Mouse (Mus musculus) small intestine, adult 2 months (tissue): ENCODE results near the gene Tbc1d13. TPM values are rescaled to one million over a fixed set of nuclear protein-coding genes. Genes with fewer than 3 reads are reported as not detected.
"Not testable (repeated sequence)": the region's sequence is repeated elsewhere in the genome, so short reads cannot be mapped to it uniquely, and the experiment has no call there.

ENCODE experiments used
- H3K27ac ChIP-seq: fragments of 200-500 bp; 2 replicates; pipeline ENCODE4 v1.5.1; 2012; ENCODE audit warnings: low read depth, low read length, control low read depth, inconsistent platforms; ENCODE audit not compliant: insufficient read depth
- H3K27me3 ChIP-seq: fragments of 200-500 bp; 2 replicates; pipeline ENCODE4 v1.6.1; 2012; ENCODE audit warnings: mild to moderate bottlenecking, moderate library complexity, low read length, inconsistent platforms; ENCODE audit not compliant: control insufficient read depth, insufficient read depth
- H3K36me3 ChIP-seq: fragments of 200-500 bp; 2 replicates; pipeline ENCODE4 v1.6.1; 2012; ENCODE audit warnings: mild to moderate bottlenecking, low read length, control low read depth, inconsistent platforms; ENCODE audit not compliant: control insufficient read depth, insufficient read depth
- H3K4me1 ChIP-seq: fragments of 200-500 bp; 2 replicates; pipeline ENCODE4 v1.6.1; 2012; ENCODE audit warnings: low read length, inconsistent platforms, mixed read lengths; ENCODE audit not compliant: control insufficient read depth, insufficient read depth, insufficient read length
- H3K4me3 ChIP-seq: fragments of 200-500 bp; 2 replicates; pipeline ENCODE4 v1.5.1; 2012; ENCODE audit warnings: low read depth, mild to moderate bottlenecking, control low read depth, inconsistent platforms, low read length, moderate library complexity
- CTCF ChIP-seq: fragments of 200-500 bp; IDR thresholded peaks from 2 replicates; pipeline ENCODE4 v1.5.1; 2012; ENCODE audit warnings: low read depth, mild to moderate bottlenecking, control low read depth, inconsistent platforms, low read length, moderate library complexity, mixed read lengths; ENCODE audit not compliant: insufficient replicate concordance, insufficient read length; ENCODE audit errors: extremely low read depth
- POLR2A ChIP-seq: fragments of 200-500 bp; IDR thresholded peaks from 2 replicates; pipeline ENCODE4 v1.6.1; 2012; ENCODE audit warnings: low read depth, mild to moderate bottlenecking, control low read depth, inconsistent platforms, low read length, moderate library complexity
- WGBS: fragments of 180-500 bp; shearing (Covaris S2); methylation state at CpG from one replicate; pipeline ENCODE4 v1.1.7; 2018; 5-methylcytosine and 5-hydroxymethylcytosine counted together
- polyA plus RNA-seq: library from polyadenylated mRNA; depleted of rRNA; stranded (reverse); fragments of >200 nt; gene quantifications from 2 replicates; pipeline ENCODE4 v1.2.3, GENCODE M21; 2012

Tbc1d13 gene
- polyA plus RNA-seq, 1 experiment = 85.7 TPM

GRCm38 (mm10) chr2:30130156-30130555 lies 3.4 kb upstream of the Tbc1d13 start:
- no peaks in the 10 kb centered on the region for H3K27me3 ChIP-seq
- 57% methylated on average over 4 of the region's 4 CpGs for WGBS
- no peaks in the 10 kb centered on the region for H3K36me3 ChIP-seq
- H3K4me3 ChIP-seq = no peak overlapping the region
- H3K27ac ChIP-seq = no peak overlapping the region
- H3K4me1 ChIP-seq = peaks cover 9% of the 10 kb centered on the region; the same call in 1 of the 2 replicates
- TF ChIP-seq CTCF = no peak
- no peak for TF ChIP-seq POLR2A

DNA sequence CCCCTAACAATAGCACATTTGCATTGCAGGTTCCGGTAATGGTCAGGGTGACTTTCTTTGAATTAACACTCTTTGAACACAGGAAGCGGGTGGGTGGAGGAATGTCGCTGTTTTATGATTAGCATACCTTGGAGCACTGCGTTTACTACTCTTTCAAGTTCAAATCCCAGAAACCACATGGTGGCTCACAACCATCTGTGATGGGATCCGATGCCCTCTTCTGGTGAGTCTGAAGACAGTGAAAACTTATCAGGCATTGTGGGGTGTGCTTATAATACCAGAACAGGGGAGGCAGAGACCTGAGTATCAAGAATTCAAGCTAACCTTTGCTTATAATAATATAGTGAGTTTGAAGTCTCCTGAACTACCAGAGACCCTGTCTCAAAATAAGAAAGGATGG lies 2.3 kb upstream of the Tbc1d13 start:
- not testable (repeated sequence) for H3K27me3 ChIP-seq, H3K27ac ChIP-seq, H3K4me3 ChIP-seq, H3K36me3 ChIP-seq
- peaks cover 13% of the 10 kb centered on the region; the same call in 1 of the 2 replicates for H3K4me1 ChIP-seq
- 61% methylated on average over 5 of the region's 5 CpGs for WGBS

DNA sequence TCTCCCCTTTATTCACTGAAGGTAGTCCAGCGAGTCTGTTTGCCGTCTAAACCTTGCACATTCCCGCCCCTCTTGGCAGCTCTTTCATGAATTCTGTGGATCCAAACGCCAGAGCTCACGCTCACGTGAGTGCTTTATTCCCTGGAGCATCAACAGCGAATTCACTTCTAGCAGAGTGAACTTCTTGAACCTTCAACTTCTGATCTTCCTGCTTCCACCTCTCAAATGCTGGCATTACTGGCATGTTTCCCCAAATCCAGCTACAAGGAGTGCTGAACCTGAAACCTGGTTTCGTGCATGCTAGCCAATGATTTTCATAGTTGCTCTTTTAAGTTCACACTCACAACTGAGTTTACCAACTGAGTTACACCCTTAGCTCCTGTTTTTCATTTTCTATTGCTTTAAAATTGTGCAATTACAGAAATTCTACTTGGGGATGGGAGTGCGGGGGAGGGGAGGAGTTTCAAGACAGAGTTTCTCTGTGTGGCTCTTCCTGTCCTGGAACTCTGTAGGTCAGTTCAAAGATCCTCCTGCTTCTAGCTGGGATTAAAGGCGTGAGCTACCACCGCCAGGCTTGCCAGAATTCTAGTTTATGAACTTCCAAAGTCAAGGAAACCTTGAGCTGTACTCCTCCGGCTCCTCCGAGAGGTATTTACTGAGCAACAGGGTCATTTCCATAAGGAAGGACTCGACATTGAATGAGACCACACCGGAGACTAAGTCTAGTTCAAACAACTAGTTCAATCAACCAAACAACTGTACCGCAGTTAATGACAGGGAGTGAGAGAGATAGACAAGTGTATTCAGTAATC lies 539 bp upstream of the Tbc1d13 start:
- peaks cover 14% of the 10 kb centered on the region for H3K36me3 ChIP-seq
- no peaks in the 10 kb centered on the region for H3K27me3 ChIP-seq
- peak overlapping the region; percentile 98 for H3K4me3 ChIP-seq
- 7% methylated on average over 16 of the region's 16 CpGs for WGBS
- peak overlapping the region; percentile 99 for H3K27ac ChIP-seq
- H3K4me1 ChIP-seq = peaks cover 22% of the 10 kb centered on the region
- TF ChIP-seq CTCF (no peak), POLR2A (no peak)

DNA sequence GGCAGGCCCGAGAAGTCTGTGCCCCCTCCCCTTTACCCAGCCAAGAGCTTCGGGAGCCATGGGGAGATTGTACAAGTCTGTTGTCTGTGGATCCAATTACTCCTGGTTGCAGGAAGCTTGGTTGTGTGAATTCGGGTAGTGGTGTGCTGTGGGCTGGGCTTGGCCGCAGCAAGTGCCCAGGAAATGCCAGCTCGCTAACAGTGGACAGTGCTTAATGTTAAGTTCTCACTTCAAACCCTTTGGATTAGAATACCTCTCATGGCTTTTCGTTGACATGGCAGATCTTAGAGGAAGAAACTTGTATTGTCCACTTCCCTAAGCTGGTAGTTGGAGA lies 799 bp downstream of the Tbc1d13 start:
- H3K36me3 ChIP-seq = peaks cover 21% of the 10 kb centered on the region
- 4% methylated on average over 6 of the region's 6 CpGs for WGBS
- no peak for TF ChIP-seq CTCF
- TF ChIP-seq POLR2A = no peak
- H3K4me3 ChIP-seq = peak overlapping the region; percentile 98
- H3K27me3 ChIP-seq = no peaks in the 10 kb centered on the region
- H3K4me1 ChIP-seq = peaks cover 22% of the 10 kb centered on the region
- peak overlapping the region; percentile 95 for H3K27ac ChIP-seq

- H3K4me3 ChIP-seq = peak overlapping the region; percentile 98
- H3K4me1 ChIP-seq = peaks cover 21% of the 10 kb centered on the region
- H3K36me3 ChIP-seq = peaks cover 23% of the 10 kb centered on the region
- 20% methylated on average over 10 of the region's 10 CpGs for WGBS
- no peaks in the 10 kb centered on the region for H3K27me3 ChIP-seq
- TF ChIP-seq POLR2A = peak; percentile 22; the same call in 1 of the 2 replicates
- TF ChIP-seq CTCF = no peak
- peak overlapping the region; percentile 95 for H3K27ac ChIP-seq
These were observed 1.5 kb downstream of the Tbc1d13 start for GRCm38 (mm10) chr2:30134928-30135620.

- Histone ChIP-seq H3K27me3 (no peaks in the 10 kb centered on the region), H3K4me1 (peaks cover 19% of the 10 kb centered on the region), H3K4me3 (no peak overlapping the region), H3K36me3 (peaks cover 37% of the 10 kb centered on the region), H3K27ac (no peak overlapping the region)
- TF ChIP-seq CTCF = no peak
- no peak for TF ChIP-seq POLR2A
- 63% methylated on average over 10 of the region's 10 CpGs for WGBS
These were observed 2.9 kb downstream of the Tbc1d13 start for GRCm38 (mm10) chr2:30136458-30136857.

DNA sequence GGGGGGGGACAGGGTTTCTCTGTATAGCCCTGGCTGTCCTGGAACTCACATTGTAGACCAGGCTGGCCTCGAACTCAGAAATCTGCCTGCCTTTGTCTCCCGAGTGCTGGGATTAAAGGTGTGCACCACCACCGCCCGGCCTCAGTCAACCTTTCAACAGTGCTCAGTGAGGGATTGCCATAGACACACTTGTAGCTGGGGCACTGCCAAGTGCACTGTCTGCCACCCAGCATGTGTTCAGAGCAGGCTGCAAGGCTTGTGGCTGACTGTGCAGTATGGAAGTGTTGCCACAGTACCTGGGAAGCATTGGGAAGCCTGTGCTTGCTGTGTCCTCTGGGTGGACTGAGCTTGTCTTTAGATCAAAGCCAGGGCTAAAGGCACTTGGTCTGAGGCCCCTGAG lies 6.5 kb downstream of the Tbc1d13 start:
- H3K27ac ChIP-seq, H3K4me3 ChIP-seq, H3K27me3 ChIP-seq: not testable (repeated sequence)
- Histone ChIP-seq H3K36me3 (peaks cover 65% of the 10 kb centered on the region), H3K4me1 (peaks cover 14% of the 10 kb centered on the region)
- 86% methylated on average over 4 of the region's 4 CpGs for WGBS
